Mouse (Mus musculus) liver, adult 2 months (tissue): ENCODE measurements around the gene Car10.

Experiments
- CTCF ChIP-seq: fragments of 200-500 bp; IDR thresholded peaks from 2 replicates; pipeline ENCODE4 v1.5.1; 2011; ENCODE audit warnings: low read depth, low read length, control low read depth
- POLR2A ChIP-seq: fragments of 200-500 bp; IDR thresholded peaks from 2 replicates; pipeline ENCODE4 v1.6.1; 2011; ENCODE audit warnings: low read length, control low read depth; ENCODE audit not compliant: insufficient read depth; ENCODE audit errors: extremely low read depth

DNA sequence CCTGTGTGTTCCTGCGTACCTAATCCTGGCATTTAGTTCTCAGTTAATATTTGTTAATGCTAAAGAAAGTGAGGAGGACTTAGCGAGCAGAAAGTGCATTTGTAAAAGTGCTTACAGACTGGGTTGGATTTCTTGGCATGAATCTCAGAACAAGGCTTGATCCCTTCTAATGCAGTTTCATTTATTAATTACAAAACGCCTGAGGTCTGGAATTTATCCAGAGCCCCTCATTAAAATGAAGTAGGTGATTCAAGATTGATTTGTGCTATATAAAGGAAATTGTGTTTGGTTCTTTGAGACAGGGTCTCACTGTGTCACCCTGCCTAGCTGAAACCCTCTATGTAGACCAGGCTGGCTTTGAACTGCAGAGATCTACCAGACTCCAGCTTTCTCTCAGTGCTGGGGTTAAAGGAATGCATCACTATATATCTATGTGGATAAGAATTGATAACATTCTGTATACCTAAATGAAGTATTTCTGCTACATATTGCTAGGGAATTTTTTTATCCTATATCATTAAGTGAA is 32.1 kb upstream of the Car10 start:
- TF ChIP-seq CTCF (no peak), POLR2A (no peak)
